ENCODE assay signal across 29 mouse cellular contexts in genomic region chr8:12221506-12221905, GRCm38 (mm10). TPM values are rescaled to one million over a fixed set of nuclear protein-coding genes. Genes with fewer than 3 reads are reported as not detected.
"Had no signal": no experiment of that assay in that cellular context is flagged by ENCODE, and none has a peak within 500 bp of the region (broad histone marks: within the 10 kb centered on the region; RNA-seq: fewer than 3 reads in every experiment).

No protein-coding gene starts in this region.

- H3K9ac ChIP-seq: liver, embryonic 13.5 days had no signal

- H3K9me3 ChIP-seq: liver, embryonic 13.5 days had no signal

- H3K27ac ChIP-seq: left cerebral cortex, adult 2 months; liver, embryonic 13.5 days had no signal

- H3K4me1 ChIP-seq: liver, embryonic 13.5 days had no signal

- H3K4me2 ChIP-seq: liver, embryonic 13.5 days; midbrain, embryonic 11.5 days had no signal

- H3K27me3 ChIP-seq: liver, embryonic 13.5 days had no signal

- DNase-seq: layer of hippocampus, postnatal 36 days; liver, embryonic 13.5 days; lung, adult 2 months; lung, postnatal 14 days; lung, postnatal 4 days; right cerebral cortex, postnatal 14 days; right cerebral cortex, postnatal 4 days; thymus, postnatal 25 days had no signal

- H3K4me3 ChIP-seq: left cerebral cortex, adult 2 months; liver, embryonic 13.5 days had no signal

- ATAC-seq: inflammation-experienced regulatory T-cells, adult 6 months; intestine, embryonic 16.5 days had no signal

- H3K36me3 ChIP-seq: liver, embryonic 13.5 days had no signal

RNA-seq across cellular contexts. Expression of gene A230072I06Rik, which starts 57.1 kb away (rescaled TPM):
- total RNA-seq: layer of hippocampus, adult 8-10 months; layer of hippocampus, postnatal 36 days; left cerebral cortex, adult 2 months; left cerebral cortex, postnatal 10 days; left cerebral cortex, postnatal 36 days; liver, adult 2 months; megakaryocyte progenitor cell, adult 5-6 weeks; megakaryocyte-erythroid progenitor cell, adult 5-6 weeks; midbrain, postnatal 0 days had no signal
- polyA plus RNA-seq: inflammation-experienced regulatory T-cells, adult 6 months; intestine, embryonic 16.5 days; large intestine, adult 2 months; limb, embryonic 11.5 days; limb, embryonic 14.5 days; liver, adult 2 months; liver, embryonic 13.5 days; liver, embryonic 16.5 days; lung, adult 2 months; lung, embryonic 16.5 days; midbrain, embryonic 11.5 days; midbrain, embryonic 14.5 days; midbrain, postnatal 0 days; neural tube, embryonic 11.5 days; neural tube, embryonic 14.5 days; stomach, embryonic 14.5 days; thymus, postnatal 0 days had no signal
